Mouse (Mus musculus) left cerebral cortex, adult 11 months (tissue): ENCODE data around the gene Slco4c1.
A peak's percentile ranks its signal among the peaks of the same experiment; 100 is the strongest.

Source experiments
- DNase-seq: peaks from one replicate; pipeline ENCODE4 v3.0.0; 2022; ENCODE audit warnings: low spot score

Gene Slco4c1

DNA sequence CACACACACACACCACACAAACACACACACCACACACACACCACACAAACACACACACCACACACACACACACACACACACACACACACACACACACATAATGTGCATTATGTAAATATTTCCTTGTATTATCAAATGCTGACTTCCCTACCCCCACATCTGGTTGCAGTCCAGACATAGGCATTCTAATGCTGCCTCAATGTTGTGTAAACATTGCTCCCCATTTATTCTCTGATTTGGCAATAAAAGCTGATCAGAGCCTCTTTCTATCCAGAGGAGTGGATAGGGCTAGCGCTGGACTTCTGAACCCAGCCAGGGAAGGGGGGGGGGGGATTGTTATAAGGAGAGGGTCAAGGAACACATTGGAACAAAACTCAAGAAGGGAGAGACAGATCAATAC lies 101.7 kb downstream of the Slco4c1 start:
- no peak for DNase-seq

DNA sequence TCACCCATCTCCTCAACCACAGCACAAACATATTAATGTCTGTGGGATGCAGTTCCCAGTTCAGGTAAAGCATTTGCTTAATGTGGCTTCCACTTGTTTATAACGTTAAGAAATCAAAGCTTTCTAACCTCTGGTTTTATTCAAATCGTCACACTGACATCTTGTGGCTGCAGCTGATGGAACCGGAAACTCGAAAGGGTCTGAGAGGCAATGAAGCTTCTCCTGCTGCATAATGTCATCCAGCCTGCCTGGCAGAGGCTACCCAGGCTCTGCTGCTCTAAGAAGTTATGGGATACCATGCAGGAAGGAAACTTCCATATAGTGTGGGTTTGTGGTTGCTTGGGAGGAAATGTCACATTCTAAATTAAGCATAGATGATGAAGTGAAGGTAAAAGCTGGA lies 103.7 kb downstream of the Slco4c1 start:
- DNase-seq: peak; percentile 26

DNA sequence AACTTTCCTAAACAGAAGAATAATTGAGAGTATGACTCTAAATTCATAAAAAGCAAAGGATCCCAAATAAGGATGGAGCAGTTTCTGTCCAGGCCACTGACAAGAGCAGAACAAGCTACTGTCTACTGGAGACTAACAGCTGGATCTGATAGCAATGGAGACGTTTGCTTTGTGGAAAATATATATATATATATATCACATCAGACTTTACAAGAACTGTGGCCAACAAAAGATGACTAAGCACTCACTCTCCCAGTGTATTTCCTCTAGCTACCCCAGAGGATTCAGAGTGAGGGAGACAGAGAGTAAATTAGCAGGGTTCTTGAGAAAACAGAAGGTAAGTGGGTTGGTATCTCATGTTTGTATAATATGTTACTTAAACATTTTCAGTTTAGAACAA lies 105.4 kb downstream of the Slco4c1 start:
- no peak for DNase-seq
